Mouse (Mus musculus) testis, adult 2 months (tissue): ENCODE measurements around the gene Tdrkh. TPM values are rescaled to one million over a fixed set of nuclear protein-coding genes. Genes with fewer than 3 reads are reported as not detected.

ENCODE experiments used
- H3K27ac ChIP-seq: fragments of 200-500 bp; 2 replicates; pipeline ENCODE4 v1.5.1; 2012; ENCODE audit warnings: low read depth, low read length; ENCODE audit not compliant: control insufficient read depth, insufficient read depth
- H3K27me3 ChIP-seq: fragments of 200-500 bp; 2 replicates; pipeline ENCODE4 v1.6.1; 2012; ENCODE audit warnings: mild to moderate bottlenecking, low read length, moderate library complexity; ENCODE audit not compliant: control insufficient read depth, insufficient read depth
- H3K36me3 ChIP-seq: fragments of 200-500 bp; 2 replicates; pipeline ENCODE4 v1.6.1; 2012; ENCODE audit warnings: mild to moderate bottlenecking, low read length; ENCODE audit not compliant: control insufficient read depth, insufficient read depth
- H3K4me1 ChIP-seq: fragments of 200-500 bp; 2 replicates; pipeline ENCODE4 v1.6.1; 2012; ENCODE audit warnings: low read length; ENCODE audit not compliant: control insufficient read depth, insufficient read depth
- H3K4me3 ChIP-seq: fragments of 200-500 bp; 2 replicates; pipeline ENCODE4 v1.5.1; 2012; ENCODE audit warnings: low read depth, mild to moderate bottlenecking, low read length, moderate library complexity, mixed read lengths; ENCODE audit not compliant: control insufficient read depth
- CTCF ChIP-seq: fragments of 200-500 bp; IDR thresholded peaks from 2 replicates; pipeline ENCODE4 v1.5.1; 2012; ENCODE audit warnings: low read depth, mild to moderate bottlenecking, inconsistent platforms, low read length, moderate library complexity; ENCODE audit not compliant: control insufficient read depth, insufficient read depth, insufficient replicate concordance
- POLR2A ChIP-seq: fragments of 200-500 bp; IDR thresholded peaks from 2 replicates; pipeline ENCODE4 v1.6.1; 2012; ENCODE audit warnings: low read depth, mild to moderate bottlenecking, inconsistent platforms, low read length, moderate library complexity; ENCODE audit not compliant: control insufficient read depth
- polyA plus RNA-seq: library from polyadenylated mRNA; depleted of rRNA; stranded (reverse); fragments of >200 nt; gene quantifications from 2 replicates; pipeline ENCODE4 v1.2.3, GENCODE M21; 2012

Tdrkh gene
- polyA plus RNA-seq, 1 experiment = 8.9 TPM

GRCm38 (mm10) chr3:94476301-94477035 is 63.4 kb downstream of the Tdrkh start:
- Histone ChIP-seq H3K4me3 (peak overlapping the region; percentile 66), H3K27me3 (no peaks in the 10 kb centered on the region), H3K36me3 (no peaks in the 10 kb centered on the region), H3K27ac (no peak overlapping the region), H3K4me1 (peaks cover 9% of the 10 kb centered on the region)
- TF ChIP-seq POLR2A (no peak), CTCF (no peak)

GRCm38 (mm10) chr3:94477444-94477843 is 64.4 kb downstream of the Tdrkh start:
- H3K27ac ChIP-seq = no peak overlapping the region
- peaks cover 7% of the 10 kb centered on the region for H3K4me1 ChIP-seq
- H3K36me3 ChIP-seq = no peaks in the 10 kb centered on the region
- peak overlapping the region; percentile 80 for H3K4me3 ChIP-seq
- no peak for TF ChIP-seq POLR2A
- no peak for TF ChIP-seq CTCF
- no peaks in the 10 kb centered on the region for H3K27me3 ChIP-seq

GRCm38 (mm10) chr3:94477981-94478422 is 64.9 kb downstream of the Tdrkh start, which contains the start of gene Celf3:
TSS of gene Celf3 (plus strand) at chr3:94478295.
- peaks cover 4% of the 10 kb centered on the region for H3K4me1 ChIP-seq
- H3K27me3 ChIP-seq = no peaks in the 10 kb centered on the region
- H3K4me3 ChIP-seq = peak within 1 kb of the TSS; percentile 86
- TF ChIP-seq POLR2A (no peak), CTCF (no peak)
- H3K27ac ChIP-seq = no peak within 1 kb of the TSS
- H3K36me3 ChIP-seq = no peaks in the 10 kb centered on the region

- Histone ChIP-seq H3K36me3 (no peaks in the 10 kb centered on the region), H3K27me3 (no peaks in the 10 kb centered on the region), H3K4me3 (peak overlapping the region; percentile 86), H3K27ac (no peak overlapping the region), H3K4me1 (peaks cover 2% of the 10 kb centered on the region)
- TF ChIP-seq POLR2A (no peak), CTCF (no peak)
Observed at GRCm38 (mm10) chr3:94478591-94479169, 65.6 kb downstream of the Tdrkh start.

- H3K27ac ChIP-seq = no peak overlapping the region
- peak overlapping the region; percentile 86 for H3K4me3 ChIP-seq
- no peaks in the 10 kb centered on the region for H3K36me3 ChIP-seq
- H3K4me1 ChIP-seq = peaks cover 7% of the 10 kb centered on the region
- H3K27me3 ChIP-seq = no peaks in the 10 kb centered on the region
- TF ChIP-seq CTCF = no peak
- no peak for TF ChIP-seq POLR2A
Observed at GRCm38 (mm10) chr3:94479564-94479963, 66.5 kb downstream of the Tdrkh start.

GRCm38 (mm10) chr3:94480291-94480884 is 67.3 kb downstream of the Tdrkh start, which contains the start of gene Riiad1:
TSS of gene Riiad1 (minus strand) at chr3:94480341.
- H3K27me3 ChIP-seq = no peaks in the 10 kb centered on the region
- H3K27ac ChIP-seq = no peak within 1 kb of the TSS
- peaks cover 9% of the 10 kb centered on the region for H3K4me1 ChIP-seq
- TF ChIP-seq CTCF (no peak), POLR2A (no peak)
- H3K36me3 ChIP-seq = no peaks in the 10 kb centered on the region
- peak within 1 kb of the TSS; percentile 86 for H3K4me3 ChIP-seq

- H3K27ac ChIP-seq = no peak overlapping the region
- H3K36me3 ChIP-seq = no peaks in the 10 kb centered on the region
- peak overlapping the region; percentile 86 for H3K4me3 ChIP-seq
- H3K4me1 ChIP-seq = peaks cover 9% of the 10 kb centered on the region
- no peaks in the 10 kb centered on the region for H3K27me3 ChIP-seq
- no peak for TF ChIP-seq CTCF
Observed at GRCm38 (mm10) chr3:94481429-94481828, 68.4 kb downstream of the Tdrkh start.
